Mouse (Mus musculus) regulatory T cell (primary cell): Measurements from ENCODE around the gene Klhl26.

Experiments used
- in situ Hi-C: fragments of 300-600 bp; cut with MboI, MseI; formaldehyde crosslinking; loops from one replicate; pipeline ENCODE4 v1.15.1; 2025; ENCODE audit warnings: high pct_unique_total_duplicates

Gene Klhl26

DNA sequence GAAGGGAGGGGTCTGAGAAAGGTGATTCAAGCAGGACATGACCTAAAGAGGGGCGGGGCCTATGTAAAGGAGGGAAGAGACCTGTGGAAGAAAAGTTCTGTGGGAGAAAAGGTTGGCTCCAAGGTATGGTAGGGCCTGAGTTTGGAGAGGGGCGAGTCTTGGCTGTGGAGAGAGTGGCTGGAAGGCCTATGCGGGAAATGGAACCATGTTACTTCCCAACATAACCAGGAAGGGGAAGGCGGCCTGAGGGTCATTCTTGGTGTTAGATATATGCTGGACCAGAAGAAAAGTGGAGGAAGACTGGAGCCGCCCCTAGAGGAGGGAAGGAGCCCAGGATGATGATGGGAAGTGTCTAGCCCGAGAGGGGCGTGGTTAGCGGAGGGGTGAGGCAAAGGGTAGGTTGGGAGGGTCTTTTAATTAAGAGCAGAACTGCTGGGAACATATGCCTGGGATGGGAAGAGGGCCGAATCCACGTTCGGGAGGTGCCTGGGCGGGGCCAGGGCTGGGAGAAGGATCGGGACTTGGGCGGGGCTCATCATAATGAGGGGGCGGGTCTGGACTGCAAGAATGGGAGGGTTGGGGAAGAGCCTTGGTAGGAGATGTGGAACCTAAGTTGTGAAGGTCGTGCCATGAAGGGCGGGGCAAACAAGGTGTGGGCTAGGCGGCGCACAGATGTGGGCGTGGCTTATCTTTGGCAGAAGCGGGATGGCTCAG is 658 bp upstream of the Klhl26 start:
- in situ Hi-C loops: no loop called here

DNA sequence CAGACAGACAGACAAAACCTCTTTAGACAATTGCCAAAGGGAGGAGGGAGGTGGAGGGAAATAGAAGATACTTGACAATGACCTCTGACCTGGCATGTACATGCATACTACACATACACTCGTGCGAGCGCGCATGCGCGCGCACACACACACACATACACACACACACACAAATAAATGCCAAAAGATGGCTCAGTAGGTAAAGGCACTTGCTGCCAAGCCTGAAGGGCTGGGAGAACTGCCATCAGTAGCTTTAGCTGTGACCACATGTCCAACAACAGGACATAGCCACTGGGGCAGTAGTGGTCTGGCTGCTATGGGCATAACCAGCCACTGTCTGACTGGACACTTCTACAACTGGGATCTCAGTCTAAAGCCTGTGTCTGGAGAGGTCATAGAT is 4.9 kb downstream of the Klhl26 start:
- in situ Hi-C loops: no loop called here

DNA sequence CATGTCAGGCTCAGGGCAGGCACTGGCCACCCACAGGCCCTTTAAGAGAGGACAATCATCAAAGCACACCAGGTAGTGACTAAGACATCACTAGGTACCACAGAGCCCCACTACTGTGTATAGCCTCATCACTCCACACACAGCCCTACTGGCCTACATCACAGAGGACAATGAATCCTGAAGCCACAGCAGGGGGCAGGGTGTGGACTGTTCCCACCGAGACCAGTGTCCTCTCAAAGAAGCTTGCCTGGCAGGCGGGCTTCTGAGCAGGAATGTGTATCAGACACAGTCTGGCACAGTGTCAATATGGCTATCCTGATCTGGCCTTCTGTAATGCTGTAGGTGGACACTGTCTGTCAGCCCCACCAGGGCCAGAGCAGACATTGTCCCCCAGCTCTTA is 6.8 kb downstream of the Klhl26 start:
- in situ Hi-C loops: no loop called here

DNA sequence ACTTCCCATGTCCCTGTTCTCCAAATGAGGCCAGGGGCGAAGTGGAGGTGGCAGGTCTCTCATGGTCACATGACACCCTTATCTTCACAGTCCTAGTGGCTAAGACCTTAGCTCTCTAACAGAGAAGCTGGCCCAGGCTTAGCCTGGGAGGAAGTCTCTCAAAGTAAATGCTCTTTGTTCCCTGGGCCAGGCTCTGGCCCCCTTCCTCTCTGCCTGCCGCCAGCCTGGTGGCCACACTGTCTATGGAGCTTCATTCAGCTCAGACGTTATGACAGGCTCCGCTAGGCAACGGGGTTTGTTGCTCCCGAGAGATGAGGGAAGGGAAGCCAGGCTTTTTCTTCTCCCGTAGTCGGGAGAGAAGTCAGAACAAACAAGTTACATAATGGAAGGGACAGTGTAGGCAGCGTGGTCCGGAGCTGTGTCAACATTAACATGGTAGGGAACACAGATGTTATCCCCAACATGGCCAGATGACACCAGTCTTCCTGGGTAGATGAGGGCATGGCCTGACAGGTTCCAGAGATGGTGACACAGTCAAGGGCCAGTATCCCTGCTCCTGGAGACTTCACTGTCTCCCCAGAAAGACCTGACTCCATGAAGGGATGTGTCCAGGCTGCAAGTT is 7.4 kb downstream of the Klhl26 start:
- in situ Hi-C loops: no loop called here

DNA sequence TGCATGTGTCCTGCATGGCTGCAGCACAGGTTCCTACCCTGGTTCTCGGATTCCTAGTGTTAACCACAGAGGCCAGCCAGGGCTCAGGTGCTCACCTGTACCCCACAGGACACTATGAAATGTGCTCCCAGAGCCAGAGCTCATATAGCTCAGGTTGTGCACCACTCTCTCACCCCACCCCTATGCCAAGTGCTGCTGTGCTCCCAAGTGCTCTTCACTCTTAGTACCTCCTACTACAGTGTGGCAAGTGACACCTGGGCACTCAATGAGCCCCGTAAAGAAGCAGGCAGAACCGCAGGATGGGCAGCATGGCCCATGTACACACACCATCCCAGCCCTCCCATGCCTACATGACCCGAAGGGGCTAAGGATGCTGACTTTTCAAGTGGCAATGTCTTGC is 8.0 kb downstream of the Klhl26 start:
- in situ Hi-C loops: no loop called here

DNA sequence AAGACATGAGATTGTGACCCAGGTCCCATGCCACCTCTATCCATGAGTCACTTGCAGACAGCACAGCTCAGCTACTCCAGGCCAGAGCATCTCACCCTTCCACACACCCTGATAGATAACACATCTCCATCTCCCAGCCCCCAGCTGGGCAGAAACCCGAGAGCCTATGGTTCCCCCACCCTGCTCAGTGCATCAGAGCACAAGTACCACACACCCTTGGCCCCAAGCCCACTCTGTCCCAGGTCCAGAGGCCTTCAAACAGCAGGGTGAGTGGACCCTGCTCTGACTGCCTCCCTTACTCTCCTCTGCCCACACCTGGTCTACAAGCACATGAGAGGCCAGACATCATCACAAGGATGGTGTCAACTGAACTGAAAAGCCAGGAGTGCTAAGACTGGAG is 8.9 kb downstream of the Klhl26 start:
- in situ Hi-C loops: no loop called here

DNA sequence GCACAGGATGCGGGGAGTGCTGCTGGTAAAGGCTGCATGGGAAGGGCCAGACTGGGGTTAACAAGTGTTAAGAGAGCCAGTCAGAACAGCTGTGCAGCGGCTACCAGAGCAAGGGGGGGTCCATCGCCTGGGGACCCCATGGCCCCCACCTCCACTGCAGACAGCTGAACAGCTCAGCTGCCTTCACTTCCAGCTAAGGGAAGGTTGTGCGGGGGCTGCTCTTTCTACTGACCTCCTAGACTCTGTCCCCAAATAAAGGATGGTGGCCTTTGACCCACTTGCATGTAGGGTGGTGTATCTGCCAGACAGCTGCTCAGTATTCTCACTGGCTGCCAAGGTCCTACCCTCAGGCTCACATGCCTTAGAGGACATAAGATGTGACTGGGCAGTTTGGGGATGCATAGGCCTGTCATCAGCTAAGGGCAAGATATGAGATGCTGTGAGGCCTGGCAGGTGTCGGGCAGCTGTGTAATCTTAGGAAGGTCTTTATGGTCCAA is 9.5 kb downstream of the Klhl26 start:
- in situ Hi-C loops: no loop called here

DNA sequence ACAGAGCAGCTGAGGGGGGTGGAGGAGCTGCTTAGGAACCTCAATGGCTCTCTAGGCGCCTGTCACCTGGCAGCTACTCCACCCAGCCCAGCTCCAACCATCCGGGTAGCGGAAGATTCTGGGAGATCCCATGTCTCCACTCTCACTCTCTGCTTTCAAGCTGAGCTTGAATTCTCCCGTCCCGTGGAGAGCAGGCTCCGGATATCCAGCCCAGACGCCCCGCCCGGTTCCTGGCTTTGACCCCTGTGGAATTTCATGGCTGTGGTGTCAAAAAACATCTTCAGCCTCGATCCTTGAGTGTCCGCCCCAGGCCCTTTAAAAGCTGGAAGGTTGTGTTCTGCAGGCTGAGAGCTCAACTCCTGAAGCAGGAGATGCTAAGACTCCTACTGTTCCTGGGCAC is 10.0 kb downstream of the Klhl26 start:
- in situ Hi-C loops: no loop called here

DNA sequence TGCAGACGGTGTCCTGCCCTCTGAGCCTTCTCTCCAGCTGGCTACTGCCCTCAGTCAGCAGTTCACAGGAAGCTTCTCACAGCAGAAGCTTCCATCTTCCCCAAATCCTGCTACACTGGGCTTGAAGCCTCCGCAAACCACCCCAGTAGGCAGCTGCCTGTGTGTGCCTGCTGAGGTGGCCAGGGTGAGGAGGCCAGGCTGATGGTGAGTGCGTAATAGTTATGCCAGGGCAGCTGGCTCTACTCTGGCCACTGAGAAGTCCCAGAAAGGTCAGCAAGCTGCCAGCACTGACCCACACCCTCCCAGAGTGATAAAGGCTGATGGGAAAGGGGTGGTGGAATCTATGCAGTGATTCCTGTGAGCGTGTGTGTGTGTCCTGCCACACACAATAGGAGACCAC is 10.5 kb downstream of the Klhl26 start:
- in situ Hi-C loops: no loop called here

DNA sequence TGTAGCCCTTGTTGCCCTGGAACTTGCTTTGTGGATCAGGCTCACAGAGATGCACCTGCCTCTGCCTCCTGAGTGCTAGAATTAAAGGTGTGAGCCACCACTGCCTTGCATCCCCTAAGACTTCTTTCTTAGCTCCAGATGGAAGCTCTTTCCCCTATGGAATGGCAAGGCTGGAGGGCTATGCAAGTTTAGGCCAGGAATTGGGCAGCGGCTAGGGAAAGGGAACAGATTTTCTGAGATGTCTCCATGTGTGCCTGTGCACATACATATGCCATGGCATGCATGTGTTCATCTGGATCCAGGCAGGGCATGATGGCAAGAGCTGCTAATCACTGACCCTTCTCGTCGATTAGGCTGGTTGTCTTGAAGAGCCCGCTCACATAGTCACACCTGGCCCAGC is 11.1 kb downstream of the Klhl26 start:
- in situ Hi-C loops: no loop called here

DNA sequence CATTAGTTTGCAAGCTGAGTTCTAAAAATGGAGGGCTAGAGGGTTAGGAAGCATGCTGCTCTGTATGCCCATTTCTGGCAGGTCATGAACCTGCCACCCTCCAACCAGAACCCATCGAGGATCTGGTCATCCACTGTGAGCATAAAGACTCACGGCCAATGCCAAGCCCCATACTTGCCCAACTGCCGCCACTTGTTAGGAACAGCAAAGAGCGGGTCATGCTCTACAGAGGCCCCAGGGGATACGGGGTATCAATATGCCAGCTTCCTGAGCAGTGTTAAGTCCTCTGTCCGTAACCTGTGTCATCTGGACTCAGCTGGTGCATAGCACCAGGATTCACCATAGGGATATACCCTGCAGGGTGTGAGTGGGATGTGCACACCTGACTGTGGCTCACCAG is 12.6 kb downstream of the Klhl26 start:
- in situ Hi-C loops: no loop called here

DNA sequence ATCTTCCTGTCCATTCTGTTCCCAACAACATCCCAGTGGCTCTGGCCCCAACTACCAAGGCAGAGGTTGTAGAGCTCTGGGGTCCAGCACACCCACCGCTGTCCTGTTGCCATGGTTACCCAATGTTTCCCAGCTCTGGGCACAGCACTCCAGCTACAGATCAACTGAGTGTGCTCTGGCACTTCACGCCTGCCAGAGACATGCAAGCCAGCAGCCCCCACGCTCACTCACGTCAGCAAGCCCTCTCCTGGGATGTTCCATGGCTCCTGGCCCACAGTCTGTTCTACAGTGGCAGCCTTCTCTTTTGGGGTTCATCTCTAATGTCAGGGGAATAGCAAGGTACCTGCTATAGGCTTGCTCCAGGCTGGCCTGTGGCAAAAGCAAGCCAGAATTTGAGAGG is 13.5 kb downstream of the Klhl26 start:
- in situ Hi-C loops: no loop called here

DNA sequence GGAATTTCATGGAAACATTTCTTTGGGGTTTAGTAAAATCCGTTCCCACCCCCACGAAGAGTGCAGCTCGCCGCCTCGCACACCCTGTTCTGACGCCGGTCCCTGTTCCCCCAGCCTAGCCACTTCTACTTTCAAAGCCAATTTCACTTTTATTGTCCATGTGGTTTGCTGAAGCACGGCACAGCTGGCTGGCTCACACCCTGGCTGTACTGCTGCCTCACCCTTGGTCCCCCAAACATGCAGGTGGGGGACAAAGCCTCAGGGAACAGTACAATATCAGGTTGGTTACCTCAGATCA is 14.3 kb downstream of the Klhl26 start:
- in situ Hi-C loops: no loop called here

DNA sequence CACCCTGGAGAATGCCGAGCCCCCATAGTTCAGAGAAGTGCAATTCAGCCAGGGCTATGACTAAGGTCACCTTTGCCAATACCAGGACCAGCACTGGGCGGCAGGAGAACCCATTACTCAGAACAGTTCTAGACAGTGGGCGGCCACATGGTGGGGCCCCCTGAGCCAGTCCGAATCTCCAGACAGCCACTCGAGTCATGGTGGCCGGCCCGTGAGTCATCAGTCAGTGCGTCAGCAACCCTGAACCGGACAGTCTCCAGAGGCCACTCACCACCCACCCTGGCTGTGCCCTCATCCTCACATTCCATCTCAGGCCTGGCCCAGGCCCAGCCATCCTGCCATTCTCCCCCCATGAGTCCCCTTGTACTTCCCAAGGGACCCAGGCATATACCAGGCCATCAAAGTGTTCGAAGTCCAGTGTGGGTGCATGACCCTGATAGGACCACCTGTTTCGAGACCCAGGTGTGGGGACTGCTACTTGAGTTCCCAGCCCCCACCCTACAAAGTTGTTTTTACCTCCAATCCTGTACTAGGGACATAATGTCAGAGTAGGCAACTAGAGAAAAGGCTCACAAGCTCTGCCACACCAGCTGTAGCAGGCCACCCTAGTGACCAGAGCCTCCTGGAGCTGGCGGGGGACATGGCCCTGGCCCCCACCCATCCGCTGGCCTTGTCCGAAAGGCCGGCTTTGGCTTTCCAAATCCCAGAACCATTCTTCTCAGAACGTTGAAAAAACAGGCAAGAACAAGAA is 14.8 kb downstream of the Klhl26 start:
- in situ Hi-C loops: no loop called here

DNA sequence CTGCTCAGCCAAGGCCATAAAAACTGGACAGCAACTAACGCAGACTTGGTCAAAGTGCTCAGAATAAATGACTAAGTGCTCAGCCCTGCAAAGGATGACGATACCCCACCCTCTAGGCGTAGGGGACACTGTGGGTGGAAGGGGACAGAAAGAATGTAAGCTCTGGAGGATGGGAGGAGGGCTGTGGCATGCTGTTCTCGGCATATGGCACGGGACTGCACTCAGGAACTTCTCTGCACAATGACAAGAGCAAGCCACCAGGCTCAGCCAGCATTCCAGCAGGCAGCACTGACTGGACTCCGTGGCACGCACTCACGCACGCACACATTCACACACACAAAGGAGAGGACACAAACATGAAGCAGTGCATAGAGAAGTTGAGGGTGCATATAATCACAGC is 16.2 kb downstream of the Klhl26 start:
- in situ Hi-C loops: no loop called here

DNA sequence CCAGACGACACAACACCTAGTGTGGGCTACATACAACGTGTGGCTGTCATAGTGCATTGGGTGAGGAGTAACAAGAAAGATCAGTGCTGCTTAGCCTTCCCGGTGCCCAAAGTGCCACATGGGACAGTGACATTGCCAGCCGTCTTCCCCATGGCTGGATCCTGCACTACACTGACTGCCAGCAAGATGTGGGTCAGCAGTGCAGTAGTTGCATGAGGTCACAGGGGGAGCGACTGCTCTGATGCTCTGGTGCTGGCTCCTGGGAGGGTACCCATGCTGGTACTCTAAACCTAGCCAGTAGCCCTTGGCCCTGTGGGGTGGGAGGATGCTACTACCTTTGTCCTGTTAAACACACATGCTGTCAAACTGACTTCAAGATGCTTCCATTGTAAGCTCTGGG is 16.6 kb downstream of the Klhl26 start:
- in situ Hi-C loops: no loop called here

DNA sequence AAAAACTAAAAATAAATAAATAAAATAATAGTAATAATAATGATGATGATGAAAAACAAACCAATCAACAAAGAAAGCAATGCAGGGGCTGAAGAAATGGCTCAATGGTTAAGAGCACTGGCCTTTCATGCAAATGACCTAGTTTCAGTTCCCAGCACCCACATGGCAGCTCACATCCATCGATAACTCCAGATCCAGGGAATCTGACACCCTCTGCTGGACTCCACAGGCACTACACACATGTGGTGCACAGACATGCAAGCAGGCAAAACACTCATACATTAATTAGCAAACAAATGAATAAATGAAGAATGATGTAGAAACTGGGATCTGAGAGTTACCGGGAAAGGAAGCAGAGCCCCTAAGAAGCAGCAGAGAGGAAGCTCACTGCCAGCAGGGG is 17.1 kb downstream of the Klhl26 start:
- in situ Hi-C loops: no loop called here

DNA sequence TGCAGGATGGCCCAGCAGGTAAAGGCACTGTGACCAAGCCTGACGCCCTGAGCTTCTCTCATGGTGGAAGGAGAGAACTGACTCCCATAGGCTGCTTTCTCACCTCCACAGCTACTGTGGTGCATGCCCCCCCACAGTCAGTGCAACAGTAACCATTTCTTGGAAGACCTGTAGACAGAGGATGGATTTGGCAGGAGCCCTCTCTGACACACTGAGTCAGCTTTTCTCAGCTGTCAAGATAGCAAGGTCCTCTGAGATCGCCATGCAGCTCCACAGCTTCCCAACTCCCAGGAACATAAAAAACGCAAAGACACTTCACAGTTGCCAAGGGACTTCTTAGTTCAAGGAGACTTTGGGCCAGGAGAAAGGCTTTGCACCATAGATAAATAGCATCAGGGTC is 18.3 kb downstream of the Klhl26 start:
- in situ Hi-C loops: no loop called here

DNA sequence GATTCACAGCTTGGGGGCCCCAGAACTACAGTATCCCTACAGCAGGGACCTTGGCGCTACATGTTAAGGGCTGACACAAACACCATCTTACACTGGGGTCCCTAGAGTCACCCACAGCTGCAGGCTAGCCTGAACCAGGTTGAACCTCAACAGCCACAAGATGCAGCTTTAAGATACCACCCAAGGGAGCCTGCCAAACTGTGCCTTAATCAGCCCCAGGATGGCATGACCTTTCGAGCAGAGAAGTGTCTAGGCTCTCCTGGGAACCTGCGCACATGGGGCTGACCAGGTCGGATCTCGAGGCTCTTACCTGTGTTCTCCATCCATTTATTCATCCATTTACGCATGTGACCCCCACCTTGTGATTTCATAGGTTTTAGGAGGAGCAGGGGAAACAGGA is 18.9 kb downstream of the Klhl26 start:
- in situ Hi-C loops: no loop called here

DNA sequence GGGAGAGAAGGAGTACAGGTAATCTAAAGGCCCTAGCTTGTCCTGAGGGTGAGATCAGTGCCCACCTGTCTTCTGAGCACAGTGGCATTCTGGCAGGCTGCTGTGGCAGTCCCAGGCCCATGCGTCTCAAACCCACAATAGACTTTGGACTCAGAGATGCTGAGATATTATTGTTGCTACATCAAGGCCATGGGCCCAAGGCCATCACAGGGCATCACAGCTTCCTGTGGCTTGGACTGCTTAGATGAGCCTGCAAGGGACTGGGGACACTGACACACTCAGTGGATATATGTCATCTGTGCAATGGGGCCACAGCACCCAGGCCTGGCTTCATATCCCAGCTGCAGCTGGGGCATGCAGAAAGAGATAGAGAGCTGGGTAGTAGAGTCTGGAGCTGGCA is 19.8 kb downstream of the Klhl26 start:
- in situ Hi-C loops: no loop called here

DNA sequence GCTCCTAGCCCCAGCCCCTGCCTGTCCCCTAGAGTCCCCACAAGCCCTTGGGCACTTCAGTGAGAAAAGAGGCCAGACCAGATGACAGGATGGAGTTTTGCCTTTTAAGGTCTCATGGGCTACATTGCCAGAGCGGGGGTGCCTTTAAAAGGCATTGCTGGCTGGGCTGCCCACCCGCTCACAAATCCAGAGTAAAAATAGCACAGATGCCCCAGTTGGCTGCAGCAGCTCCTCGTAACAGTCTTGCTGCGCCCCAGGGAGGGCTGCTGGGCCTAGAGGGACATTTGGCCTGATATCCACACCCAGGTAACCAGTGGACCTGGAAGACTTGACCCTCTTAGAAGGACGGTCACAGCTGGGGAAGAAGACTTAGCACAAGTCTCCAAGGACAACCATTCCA is 22.9 kb downstream of the Klhl26 start:
- in situ Hi-C loops: loop anchor here (5.0 kb wide), 1 partner anchor 62 kb away; no protein-coding TSS in a partner anchor

DNA sequence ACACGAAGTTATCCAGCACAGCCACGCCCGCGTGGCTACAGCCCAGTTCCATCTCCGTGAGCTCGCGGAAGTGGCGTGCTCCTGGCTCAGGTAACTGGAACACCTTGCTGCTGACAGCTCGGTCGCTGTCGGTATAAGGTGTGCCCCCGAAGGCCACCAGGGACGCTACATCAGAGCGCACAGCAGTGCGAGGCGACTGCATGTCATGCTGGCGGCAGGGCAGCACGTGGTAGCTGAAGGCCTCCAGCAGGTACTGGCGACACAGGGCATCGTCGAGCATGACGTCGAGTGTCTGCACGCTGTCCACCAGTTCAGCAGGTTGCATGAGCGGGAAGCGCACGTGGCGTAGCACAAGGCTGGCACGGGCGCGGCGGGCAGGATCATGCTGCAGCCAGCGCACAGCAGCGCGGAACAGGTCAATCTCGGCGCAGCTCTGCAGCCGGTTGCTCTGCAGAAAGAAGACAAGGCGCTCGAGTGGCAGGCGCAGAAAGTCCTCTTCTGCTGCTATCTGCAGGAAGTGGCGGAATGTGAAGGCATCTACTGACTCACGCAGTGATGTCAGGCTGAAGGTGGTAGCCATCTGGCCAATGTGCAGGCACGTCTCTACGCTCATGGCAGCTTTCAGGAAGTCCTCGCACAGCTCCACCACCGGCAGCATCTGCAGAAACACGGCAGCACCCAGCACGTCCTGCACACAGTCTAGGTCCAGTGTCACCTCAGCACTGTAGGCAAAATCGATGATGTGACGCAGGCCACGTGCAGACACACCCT is 24.4 kb downstream of the Klhl26 start:
- in situ Hi-C loops: loop anchor here (5.0 kb wide), 1 partner anchor 60 kb away; no protein-coding TSS in a partner anchor
